8 mouse cellular contexts compared by ENCODE assay signal in the genomic region with DNA sequence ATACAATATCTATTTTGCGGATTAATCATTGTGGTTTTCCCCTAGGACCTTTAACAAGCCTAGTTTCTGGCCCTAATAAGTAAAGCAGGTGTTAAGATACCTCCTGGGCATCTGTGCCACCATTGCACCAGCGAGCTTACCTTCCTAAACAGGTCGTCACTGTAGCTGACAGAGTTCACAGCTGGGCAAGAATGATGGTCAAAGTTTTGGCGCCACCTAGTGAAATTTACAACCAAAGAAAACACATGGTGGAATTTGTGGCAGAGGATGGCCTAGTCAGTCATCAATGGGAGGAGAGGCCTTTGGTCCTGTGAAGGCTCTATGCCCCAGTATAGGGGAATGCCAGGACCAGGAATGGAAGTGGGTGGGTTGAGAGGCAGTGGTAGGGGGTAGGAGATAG.
DNase-seq lines count a peak whose midpoint lies in the region.

No protein-coding gene starts in this region.

- peak; percentile 16 for DNase-seq in kidney, postnatal 14 days
- DNase-seq in kidney, postnatal 4 days = no peak
- DNase-seq in ES-CJ7 (ENCODE audit: low read depth, low spot score) = peak; percentile 47
- DNase-seq in c-Kit-positive CD71-positive TER-119-positive erythroid progenitor cells, embryonic 14.5 days (ENCODE audit: low spot score) = peak; percentile 7
- peak; percentile 25 to 52 for DNase-seq in natural killer cell, adult 2 months (ENCODE audit: low spot score in 2 of 2)
- DNase-seq in ovary, postnatal 10 days (ENCODE audit: low spot score) = no peak
- no peak for DNase-seq in urinary bladder, postnatal 4 days (ENCODE audit: low spot score in 2 of 2)
- no peak for DNase-seq in testis, postnatal 10 days (ENCODE audit: low spot score)

Comparison
In these comparisons a context has a peak if more than half of its experiments do, and no peak if none do; other contexts are left out.
1. DNase-seq: peak in kidney, postnatal 14 days (single experiment), ES-CJ7 (single experiment), c-Kit-positive CD71-positive TER-119-positive erythroid progenitor cells, embryonic 14.5 days (single experiment) and natural killer cell, adult 2 months (2 of 2); none in kidney, postnatal 4 days (0 of 2), ovary, postnatal 10 days (single experiment), urinary bladder, postnatal 4 days (0 of 2) and testis, postnatal 10 days (single experiment).